Mouse (Mus musculus) MEL (cell line): ENCODE measurements around the gene Cenpm. TPM values are rescaled to one million over a fixed set of nuclear protein-coding genes. Genes with fewer than 3 reads are reported as not detected.

Experiments
- DNase-seq: peaks from one replicate; pipeline ENCODE4 v3.0.0; 2011; ENCODE audit warnings: low read depth, low spot score
- H3K27ac ChIP-seq: 2 replicates; pipeline ENCODE4 v1.5.1; 2012; ENCODE audit warnings: low read depth, mild to moderate bottlenecking, control low read depth, low read length, moderate library complexity; ENCODE audit not compliant: control insufficient read depth
- H3K27me3 ChIP-seq, 2 experiments: fragments of 150-350 bp in 1 of 2; sonication (generic) in 1 of 2; 2 replicates each; pipeline ENCODE4 v1.6.1; 2012; ENCODE audit warnings: low read length in 2 of 2, mild to moderate bottlenecking in 2 of 2, improper control_type of control experiment in 1 of 2, moderate library complexity in 1 of 2; ENCODE audit not compliant: insufficient read depth in 2 of 2, control insufficient read depth in 1 of 2
- H3K36me3 ChIP-seq, 2 experiments: 2 replicates each; pipeline ENCODE4 v1.6.1; 2012 to 2014; ENCODE audit warnings: low read length in 2 of 2, improper control_type of control experiment in 1 of 2, inconsistent platforms in 1 of 2, mild to moderate bottlenecking in 1 of 2; ENCODE audit not compliant: insufficient read depth in 2 of 2, control insufficient read depth in 1 of 2
- H3K4me1 ChIP-seq, 2 experiments: fragments of 150-350 bp in 1 of 2; sonication (generic) in 1 of 2; 2 replicates each; pipeline ENCODE4 v1.6.1; 2012; ENCODE audit warnings: low read length in 2 of 2, improper control_type of control experiment in 1 of 2, mild to moderate bottlenecking in 1 of 2; ENCODE audit not compliant: insufficient read depth in 2 of 2, control insufficient read depth in 1 of 2
- H3K4me3 ChIP-seq, 2 experiments: fragments of 150-350 bp in 1 of 2; sonication (generic) in 1 of 2; 2 replicates each; pipeline ENCODE4 v1.5.1; 2012; ENCODE audit warnings: low read depth in 2 of 2, low read length in 2 of 2, mild to moderate bottlenecking in 2 of 2, moderate library complexity in 2 of 2, control low read depth in 1 of 2, improper control_type of control experiment in 1 of 2; ENCODE audit not compliant: control insufficient read depth in 1 of 2, insufficient read depth in 1 of 2
- H3K79me2 ChIP-seq: 2 replicates; pipeline ENCODE4 v1.6.1; 2012; ENCODE audit warnings: mild to moderate bottlenecking, low read length, moderate library complexity; ENCODE audit not compliant: control insufficient read depth, poor library complexity, insufficient read depth
- H3K9ac ChIP-seq: 2 replicates; pipeline ENCODE4 v1.6.1; 2012; ENCODE audit warnings: low read depth, mild to moderate bottlenecking, control low read depth, low read length, moderate library complexity; ENCODE audit not compliant: control insufficient read depth, poor library complexity, severe bottlenecking
- H3K9me3 ChIP-seq: fragments of 150-350 bp; sonication (generic); replicated peaks from 2 replicates; pipeline ENCODE4 v1.6.1; 2012; ENCODE audit warnings: mild to moderate bottlenecking, low read length, improper control_type of control experiment, moderate library complexity; ENCODE audit not compliant: insufficient read depth
- BHLHE40 ChIP-seq: IDR thresholded peaks from 2 replicates; pipeline ENCODE4 v1.6.1; 2012; ENCODE audit warnings: low read depth, mild to moderate bottlenecking, inconsistent platforms, low read length, improper control_type of control experiment, borderline replicate concordance
- CHD2 ChIP-seq: IDR thresholded peaks from 2 replicates; pipeline ENCODE4 v1.6.1; 2011; ENCODE audit warnings: low read length, improper control_type of control experiment
- CTCF ChIP-seq, 3 experiments: IDR thresholded peaks in 2 of 3; conservative IDR thresholded peaks in 1 of 3; 2 replicates each; pipeline ENCODE4 v1.5.1; 2011 to 2012; ENCODE audit warnings: low read length in 3 of 3, low read depth in 2 of 3, mild to moderate bottlenecking in 2 of 3, improper control_type of control experiment in 1 of 3, inconsistent platforms in 1 of 3, mixed read lengths in 1 of 3, moderate library complexity in 1 of 3; ENCODE audit not compliant: control insufficient read depth in 1 of 3, insufficient read depth in 1 of 3, poor library complexity in 1 of 3, severe bottlenecking in 1 of 3
- ELF1 ChIP-seq: IDR thresholded peaks from 2 replicates; pipeline ENCODE4 v1.6.1; 2014; ENCODE audit warnings: low read depth, mild to moderate bottlenecking, inconsistent platforms, low read length, improper control_type of control experiment, moderate library complexity
- EP300 ChIP-seq, 2 experiments: IDR thresholded peaks; 2 replicates each; pipeline ENCODE4 v1.6.1; 2011; ENCODE audit warnings: improper control_type of control experiment in 2 of 2, low read length in 2 of 2, low read depth in 1 of 2, mild to moderate bottlenecking in 1 of 2
- GABPA ChIP-seq: IDR thresholded peaks from 2 replicates; pipeline ENCODE4 v1.6.1; 2012; ENCODE audit warnings: low read depth, mild to moderate bottlenecking, inconsistent platforms, low read length, improper control_type of control experiment, moderate library complexity
- HCFC1 ChIP-seq: IDR thresholded peaks from 2 replicates; pipeline ENCODE4 v1.6.1; 2012; ENCODE audit warnings: low read depth, mild to moderate bottlenecking, inconsistent platforms, low read length, improper control_type of control experiment, moderate library complexity
- JUND ChIP-seq: IDR thresholded peaks from 2 replicates; pipeline ENCODE4 v1.6.1; 2011; ENCODE audit warnings: low read depth, mild to moderate bottlenecking, improper control_type of control experiment, low read length
- KAT2A ChIP-seq: conservative IDR thresholded peaks from 2 replicates; pipeline ENCODE4 v1.6.1; 2012; ENCODE audit warnings: low read depth, low read length, improper control_type of control experiment, inconsistent platforms
- MAFK ChIP-seq: IDR thresholded peaks from 2 replicates; pipeline ENCODE4 v1.6.1; 2011; ENCODE audit warnings: low read depth, mild to moderate bottlenecking, low read length, improper control_type of control experiment, borderline replicate concordance
- MAX ChIP-seq: IDR thresholded peaks from 2 replicates; pipeline ENCODE4 v1.6.1; 2011; ENCODE audit warnings: low read length, improper control_type of control experiment
- MAZ ChIP-seq: IDR thresholded peaks from 2 replicates; pipeline ENCODE4 v1.6.1; 2012; ENCODE audit warnings: low read depth, mild to moderate bottlenecking, inconsistent platforms, low read length, improper control_type of control experiment
- MXI1 ChIP-seq: IDR thresholded peaks from 2 replicates; pipeline ENCODE4 v1.6.1; 2011; ENCODE audit warnings: mild to moderate bottlenecking, low read depth, low read length, improper control_type of control experiment
- MYB ChIP-seq: IDR thresholded peaks from 2 replicates; pipeline ENCODE4 v1.6.1; 2011; ENCODE audit warnings: mild to moderate bottlenecking, low read depth, low read length, improper control_type of control experiment
- NELFE ChIP-seq: IDR thresholded peaks from 2 replicates; pipeline ENCODE4 v1.6.1; 2011; ENCODE audit warnings: low read depth, low read length, improper control_type of control experiment
- NRF1 ChIP-seq: IDR thresholded peaks from 2 replicates; pipeline ENCODE4 v1.6.1; 2014; ENCODE audit warnings: low read depth, mild to moderate bottlenecking, inconsistent platforms, low read length, improper control_type of control experiment, moderate library complexity; ENCODE audit not compliant: poor library complexity, insufficient read depth, severe bottlenecking
- POLR2A ChIP-seq, 2 experiments: IDR thresholded peaks; 2 replicates each; pipeline ENCODE4 v1.6.1; 2011 to 2012; ENCODE audit warnings: low read length in 2 of 2, mild to moderate bottlenecking in 2 of 2, control low read depth in 1 of 2, improper control_type of control experiment in 1 of 2, low read depth in 1 of 2, moderate library complexity in 1 of 2; ENCODE audit not compliant: control insufficient read depth in 1 of 2, insufficient read depth in 1 of 2, poor library complexity in 1 of 2
- POLR2AphosphoS2 ChIP-seq: IDR thresholded peaks from 2 replicates; pipeline ENCODE4 v1.6.1; 2011; ENCODE audit warnings: low read length, improper control_type of control experiment
- POLR2AphosphoS5 ChIP-seq: IDR thresholded peaks from 2 replicates; pipeline ENCODE4 v1.6.1; 2012; ENCODE audit warnings: low read depth, borderline replicate concordance, mild to moderate bottlenecking, inconsistent platforms, low read length, moderate library complexity, mixed read lengths
- RAD21 ChIP-seq: IDR thresholded peaks from 2 replicates; pipeline ENCODE4 v1.6.1; 2011; ENCODE audit warnings: mild to moderate bottlenecking, low read depth, low read length, improper control_type of control experiment
- SMC3 ChIP-seq: IDR thresholded peaks from 2 replicates; pipeline ENCODE4 v1.6.1; 2011; ENCODE audit warnings: low read depth, low read length, improper control_type of control experiment
- TBP ChIP-seq: IDR thresholded peaks from 2 replicates; pipeline ENCODE4 v1.8.0; 2011; ENCODE audit warnings: low read depth, low read length, improper control_type of control experiment
- ZC3H11A ChIP-seq: IDR thresholded peaks from 2 replicates; pipeline ENCODE4 v1.6.1; 2012; ENCODE audit warnings: low read depth, mild to moderate bottlenecking, inconsistent platforms, low read length, improper control_type of control experiment
- ZMIZ1 ChIP-seq: IDR thresholded peaks from 2 replicates; pipeline ENCODE4 v1.6.1; 2012; ENCODE audit warnings: low read depth, mild to moderate bottlenecking, inconsistent platforms, low read length, improper control_type of control experiment, moderate library complexity
- ZNF384 ChIP-seq: IDR thresholded peaks from 2 replicates; pipeline ENCODE4 v1.6.1; 2012; ENCODE audit warnings: low read depth, mild to moderate bottlenecking, inconsistent platforms, low read length, improper control_type of control experiment
- polyA plus RNA-seq, 2 experiments: library from polyadenylated mRNA; stranded (reverse) in 1 of 2; unstranded in 1 of 2; fragments of >175 nt in 1 of 2; fragments of >200 nt in 1 of 2; gene quantifications; 2 replicates each; pipeline versions ENCODE4 v1.2.1 to v1.2.4; 2012; ENCODE audit warnings: low replicate concordance in 2 of 2, low read depth in 1 of 2; ENCODE audit not compliant: insufficient read length in 2 of 2, insufficient read depth in 1 of 2, missing spikeins in 1 of 2
- total RNA-seq: library from RNA; depleted of rRNA; stranded (reverse); fragments of 300-350 nt; gene quantifications from 2 replicates; pipeline ENCODE4 v1.2.3, GENCODE M21; 2012

The Cenpm gene
- total and polyA plus RNA-seq, 3 experiments = 23.7 to 56.3 TPM; not detected in 1

DNA sequence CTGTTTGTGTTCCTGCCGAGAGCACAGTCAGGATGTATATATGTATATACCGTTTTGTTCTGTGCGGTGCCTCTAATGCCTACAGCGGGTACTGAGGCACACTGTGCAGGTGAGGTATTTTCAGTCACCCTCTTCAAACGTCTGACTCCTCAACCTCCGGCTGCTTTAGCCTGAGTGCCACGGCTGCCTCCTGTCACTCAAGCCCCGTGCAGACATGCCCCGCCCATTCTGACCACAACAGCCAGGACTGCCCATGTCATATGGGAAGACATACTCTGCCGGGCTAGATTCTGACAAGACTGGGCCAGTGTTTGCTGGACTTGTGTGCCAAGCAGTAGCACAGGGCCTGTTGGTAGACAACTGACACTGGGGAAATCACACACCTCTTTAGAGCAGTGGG is 8.9 kb downstream of the Cenpm start:
- no peak for DNase-seq
- H3K27ac ChIP-seq = no peak overlapping the region
- no peaks in the 10 kb centered on the region for H3K36me3 ChIP-seq
- no peak for TF ChIP-seq SMC3
- no peak for TF ChIP-seq EP300 (IDR thresholded peaks at IDR 0.05; ENCODE audit: low read depth in 1 of 2, low read length in 2 of 2)
- no peak for TF ChIP-seq GABPA
- TF ChIP-seq RAD21 = no peak
- TF ChIP-seq KAT2A = no peak
- no peak for TF ChIP-seq POLR2AphosphoS5
- no peak for TF ChIP-seq TBP
- TF ChIP-seq MYB = no peak
- TF ChIP-seq POLR2A (IDR thresholded peaks at IDR 0.05; ENCODE audit: control insufficient read depth in 1 of 2, insufficient read depth in 1 of 2, low read depth in 1 of 2, low read length in 2 of 2, poor library complexity in 1 of 2) = no peak
- no peak for TF ChIP-seq MAZ
- TF ChIP-seq MAFK = no peak
- TF ChIP-seq MAX = no peak
- TF ChIP-seq HCFC1 = no peak
- TF ChIP-seq ZC3H11A = no peak
- no peaks in the 10 kb centered on the region for H3K79me2 ChIP-seq
- H3K9me3 ChIP-seq = no peaks in the 10 kb centered on the region
- no peak overlapping the region for H3K9ac ChIP-seq
- no peaks in the 10 kb centered on the region for H3K4me1 ChIP-seq
- no peaks in the 10 kb centered on the region for H3K27me3 ChIP-seq
- no peak overlapping the region for H3K4me3 ChIP-seq

- TF ChIP-seq ZNF384 (no peak), MAFK (no peak), CHD2 (no peak), POLR2AphosphoS2 (no peak), RAD21 (no peak), ZMIZ1 (no peak), JUND (no peak), ZC3H11A (no peak), MAZ (no peak), EP300 (IDR thresholded peaks at IDR 0.05; ENCODE audit: low read depth in 1 of 2, low read length in 2 of 2) (no peak), MXI1 (no peak), NRF1 (no peak), ELF1 (no peak), BHLHE40 (no peak), MAX (no peak), NELFE (no peak), CTCF (IDR thresholded peaks at IDR 0.05 in 2 of 3, conservative IDR thresholded peaks at IDR 0.05 in 1 of 3; ENCODE audit: control insufficient read depth in 1 of 3, insufficient read depth in 1 of 3, low read depth in 2 of 3, low read length in 3 of 3, poor library complexity in 1 of 3, severe bottlenecking in 1 of 3) (no peak), SMC3 (no peak)
- H3K27me3 ChIP-seq = no peaks in the 10 kb centered on the region
- no peak for DNase-seq
- H3K4me3 ChIP-seq = no peak overlapping the region
- peaks cover 0 to 12% of the 10 kb centered on the region in 2 experiments; a peak in 2 of 4 replicates for H3K4me1 ChIP-seq
- H3K9ac ChIP-seq = no peak overlapping the region
- H3K9me3 ChIP-seq = no peaks in the 10 kb centered on the region
- no peaks in the 10 kb centered on the region for H3K79me2 ChIP-seq
- 0 out of 4 replicates have a peak, but pooled peaks cover 0 to 2% of the 10 kb centered on the region in 2 experiments for H3K36me3 ChIP-seq
- H3K27ac ChIP-seq = no peak overlapping the region
These were observed 11.9 kb downstream of the Cenpm start for GRCm38 (mm10) chr15:82232651-82233050.
